Mouse (Mus musculus) hindbrain, embryonic 16.5 days (tissue): ENCODE measurements around the gene Zcwpw1. TPM values are rescaled to one million over a fixed set of nuclear protein-coding genes. Genes with fewer than 3 reads are reported as not detected.

Source experiments
- ATAC-seq: fragments of 200-750 bp; cut with Nextera tagmentation; 2 replicates; pipeline ENCODE4 v1.8.0; 2017; ENCODE audit warnings: moderate TSS enrichment, moderate library complexity
- H3K27ac ChIP-seq: fragments of 300-500 bp; sonication (generic); 2 replicates; pipeline ENCODE4 v1.5.1; 2014; ENCODE audit warnings: low read depth, mild to moderate bottlenecking, control low read depth, low read length, moderate library complexity
- H3K27me3 ChIP-seq: fragments of 300-500 bp; sonication (generic); replicated peaks from 2 replicates; pipeline ENCODE4 v1.6.1; 2014; ENCODE audit warnings: low read length; ENCODE audit not compliant: control insufficient read depth, insufficient read depth
- H3K36me3 ChIP-seq: fragments of 300-500 bp; sonication (generic); 2 replicates; pipeline ENCODE4 v1.6.1; 2014; ENCODE audit warnings: mild to moderate bottlenecking, low read length, moderate library complexity, mixed read lengths; ENCODE audit not compliant: control insufficient read depth, insufficient read depth
- H3K4me1 ChIP-seq: fragments of 300-500 bp; sonication (generic); 2 replicates; pipeline ENCODE4 v1.6.1; 2014; ENCODE audit warnings: low read depth, low read length; ENCODE audit not compliant: control insufficient read depth, insufficient read depth
- H3K4me2 ChIP-seq: fragments of 300-500 bp; sonication (generic); 2 replicates; pipeline ENCODE4 v1.6.1; 2014; ENCODE audit warnings: mild to moderate bottlenecking, low read length, control low read depth, moderate library complexity
- H3K4me3 ChIP-seq: fragments of 300-500 bp; sonication (generic); 2 replicates; pipeline ENCODE4 v1.5.1; 2014; ENCODE audit warnings: mild to moderate bottlenecking, low read length, control low read depth, moderate library complexity
- H3K9ac ChIP-seq: fragments of 300-500 bp; sonication (generic); 2 replicates; pipeline ENCODE4 v1.6.1; 2014; ENCODE audit warnings: low read depth, mild to moderate bottlenecking, control low read depth, low read length, moderate library complexity
- H3K9me3 ChIP-seq: fragments of 300-500 bp; sonication (generic); 2 replicates; pipeline ENCODE4 v1.6.1; 2014; ENCODE audit warnings: mild to moderate bottlenecking, low read length, moderate library complexity; ENCODE audit not compliant: control insufficient read depth
- WGBS: fragments of 180-500 bp; shearing (Covaris S2); extraction: QIAGEN DNeasy Blood & Tissue Kit; methylation state at CpG from one replicate; pipeline ENCODE4 v1.1.7; 2014; 5-methylcytosine and 5-hydroxymethylcytosine counted together
- polyA plus RNA-seq: library from polyadenylated mRNA; unstranded; fragments of >200 nt; fragmentation: Nextera tagmentation; extraction: Ambion mirVana; gene quantifications from 2 replicates; pipeline ENCODE4 v1.2.1, GENCODE M21; 2015

Zcwpw1 gene
- polyA plus RNA-seq, 1 experiment from 2014 or later = 11.2 TPM

DNA sequence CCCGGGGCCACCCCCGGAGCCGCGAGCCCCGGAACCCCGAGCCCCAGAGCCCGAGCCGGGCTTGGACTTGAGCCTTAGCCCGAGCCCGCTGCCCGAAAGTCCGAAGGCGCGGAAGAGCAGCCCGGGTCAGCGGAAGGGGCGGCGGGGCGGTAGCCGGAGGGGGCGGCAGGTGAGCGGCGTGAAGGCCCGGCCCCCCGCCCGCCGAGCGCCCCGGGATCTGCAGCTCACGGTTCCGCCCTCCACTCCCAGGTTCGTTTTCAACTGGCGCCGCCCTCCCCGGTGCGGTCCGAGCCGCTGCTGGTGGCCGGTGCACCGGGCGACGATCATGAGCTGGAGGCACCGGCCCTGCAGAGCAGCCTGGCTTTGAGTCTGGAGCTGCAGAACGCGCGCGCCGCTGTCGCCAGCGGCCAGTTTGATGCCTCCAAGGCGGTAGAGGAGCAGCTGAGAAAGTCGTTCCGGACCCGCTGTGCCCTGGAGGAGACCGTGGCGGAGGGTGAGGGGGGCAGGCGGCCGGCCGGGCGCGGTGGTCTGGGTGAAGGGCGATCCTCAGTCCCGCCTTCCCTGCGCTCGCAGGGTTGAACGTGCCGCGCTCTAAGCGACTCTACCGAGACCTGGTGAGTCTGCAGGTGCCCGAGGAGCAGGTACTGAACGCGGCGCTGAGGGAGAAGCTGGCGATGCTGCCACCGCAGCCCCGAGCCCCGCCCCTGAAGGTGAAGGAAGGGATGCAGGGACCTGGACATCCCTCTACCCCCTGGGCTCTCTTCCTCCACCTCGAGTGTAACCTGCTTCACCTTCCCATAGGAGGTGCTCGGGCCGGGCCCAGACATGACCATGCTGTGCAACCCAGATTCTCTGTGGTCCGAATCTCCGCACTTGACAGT, 8.3 kb upstream of the Zcwpw1 start:
- peak; percentile 15; the same call in 1 of the 2 replicates for ATAC-seq
- peaks cover 19% of the 10 kb centered on the region; the same call in 1 of the 2 replicates for H3K36me3 ChIP-seq
- WGBS = 1% methylated on average over 49 of the region's 83 CpGs
- peak overlapping the region; percentile 90 for H3K4me3 ChIP-seq
- peak overlapping the region; percentile 93 for H3K27ac ChIP-seq
- H3K4me2 ChIP-seq = peak overlapping the region; percentile 92
- no peaks in the 10 kb centered on the region for H3K27me3 ChIP-seq
- H3K9ac ChIP-seq = peak overlapping the region; percentile 97
- H3K9me3 ChIP-seq = no peaks in the 10 kb centered on the region
- peaks cover 30% of the 10 kb centered on the region for H3K4me1 ChIP-seq

DNA sequence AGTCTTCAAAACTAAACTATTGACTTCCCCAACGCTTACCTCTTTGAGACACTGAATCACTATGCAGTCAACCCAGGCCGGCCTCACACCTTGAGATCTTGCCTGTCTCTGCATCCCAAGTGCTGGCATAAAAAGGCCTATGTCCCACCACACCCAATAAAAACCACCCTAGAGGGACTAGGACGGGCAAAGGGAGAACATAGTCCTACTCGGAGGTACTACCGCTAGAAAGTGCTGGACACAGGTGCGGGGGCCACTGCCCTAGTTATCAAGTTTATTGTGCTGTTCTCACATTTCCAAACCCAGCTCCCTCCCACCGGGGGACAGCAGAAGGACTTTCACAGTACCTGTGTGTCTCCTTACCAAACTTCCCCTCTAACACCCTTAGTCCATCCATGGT, 5.9 kb upstream of the Zcwpw1 start:
- H3K4me1 ChIP-seq = peaks cover 40% of the 10 kb centered on the region
- no peak overlapping the region for H3K9ac ChIP-seq
- H3K9me3 ChIP-seq = no peaks in the 10 kb centered on the region
- no peak overlapping the region for H3K4me3 ChIP-seq
- ATAC-seq = no peak
- no peaks in the 10 kb centered on the region for H3K27me3 ChIP-seq
- 97% methylated on average over 7 of the region's 7 CpGs for WGBS
- H3K27ac ChIP-seq = no peak overlapping the region
- no peak overlapping the region for H3K4me2 ChIP-seq
- peaks cover 19% of the 10 kb centered on the region; the same call in 1 of the 2 replicates for H3K36me3 ChIP-seq

DNA sequence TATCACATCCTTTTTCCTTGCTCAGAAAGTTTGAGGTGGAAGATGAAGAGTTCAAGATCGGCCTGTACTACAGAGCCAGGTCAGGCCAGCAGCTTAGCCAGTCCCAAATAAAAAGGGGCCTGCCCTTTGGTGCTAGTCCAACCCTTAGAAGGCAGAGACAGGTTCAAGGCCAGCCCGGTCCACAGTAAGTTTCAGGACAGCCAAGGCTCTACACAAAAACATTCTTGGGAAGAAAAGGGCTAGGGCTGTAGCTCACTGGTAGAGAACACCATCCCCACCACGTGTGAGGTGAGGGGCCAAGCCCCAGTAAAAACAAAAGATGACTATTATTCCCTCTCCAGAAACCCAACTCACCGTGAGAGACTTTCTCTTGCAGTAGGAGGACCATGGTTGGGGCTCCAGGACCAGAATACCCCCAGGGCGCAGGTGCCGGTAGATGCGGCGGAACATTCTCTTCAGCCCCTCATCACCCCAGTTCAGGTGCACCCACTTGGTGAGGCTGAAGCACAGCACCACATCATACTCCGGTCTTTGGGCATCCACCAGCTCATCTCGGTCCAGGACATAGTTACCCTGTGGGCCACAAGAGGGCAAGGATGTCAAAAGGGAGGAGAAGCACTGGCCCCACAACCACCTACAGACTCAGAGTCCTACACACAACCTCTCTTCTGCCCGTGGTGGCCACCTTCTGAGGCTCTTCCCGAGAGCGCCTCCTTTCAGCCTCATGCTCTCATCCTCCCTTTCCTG, 4.6 kb upstream of the Zcwpw1 start:
- H3K9ac ChIP-seq = peak overlapping the region; percentile 40; the same call in 1 of the 2 replicates
- peak overlapping the region; percentile 73 for H3K4me2 ChIP-seq
- no peaks in the 10 kb centered on the region for H3K27me3 ChIP-seq
- WGBS = 81% methylated on average over 13 of the region's 13 CpGs
- H3K36me3 ChIP-seq = peaks cover 19% of the 10 kb centered on the region; the same call in 1 of the 2 replicates
- peak overlapping the region; percentile 77 for H3K4me3 ChIP-seq
- H3K4me1 ChIP-seq = peaks cover 42% of the 10 kb centered on the region
- H3K9me3 ChIP-seq = no peaks in the 10 kb centered on the region
- ATAC-seq = no peak
- H3K27ac ChIP-seq = no peak overlapping the region

DNA sequence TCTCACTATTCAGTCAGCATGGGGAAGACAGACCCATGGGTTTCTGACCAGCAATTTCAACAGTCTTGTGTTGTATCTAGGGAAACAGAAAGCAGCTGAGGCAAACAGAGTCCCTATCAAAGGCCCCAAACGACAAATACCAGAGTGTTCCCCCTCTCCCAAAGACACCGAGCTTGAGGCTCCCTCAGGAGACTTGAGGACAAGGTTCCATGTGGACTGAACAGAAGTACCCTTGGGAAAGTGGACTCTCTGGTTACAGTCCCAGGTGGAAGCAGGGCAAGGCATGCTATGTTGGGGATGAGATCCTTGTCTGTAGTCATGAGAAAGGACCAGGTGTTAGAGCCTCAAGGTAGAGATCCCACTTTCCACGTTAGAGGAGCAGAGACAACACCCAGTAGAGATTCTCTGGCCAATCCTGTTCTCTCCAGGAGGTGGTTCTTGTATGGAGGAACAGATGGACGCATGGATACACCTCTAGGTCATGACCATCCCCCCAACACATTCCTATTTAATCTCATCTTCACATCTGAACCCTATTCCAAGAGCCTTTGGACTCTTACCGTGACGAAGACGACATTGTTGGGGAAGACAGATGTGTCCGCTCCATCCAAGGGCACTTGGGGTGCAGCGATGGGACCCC, 3.6 kb upstream of the Zcwpw1 start:
- H3K27ac ChIP-seq = no peak overlapping the region
- H3K4me3 ChIP-seq = peak overlapping the region; percentile 77
- H3K4me1 ChIP-seq = peaks cover 45% of the 10 kb centered on the region
- no peaks in the 10 kb centered on the region for H3K9me3 ChIP-seq
- H3K4me2 ChIP-seq = peak overlapping the region; percentile 73
- 68% methylated on average over 9 of the region's 9 CpGs for WGBS
- peaks cover 19% of the 10 kb centered on the region; the same call in 1 of the 2 replicates for H3K36me3 ChIP-seq
- ATAC-seq = no peak
- H3K27me3 ChIP-seq = no peaks in the 10 kb centered on the region
- peak overlapping the region; percentile 2; the same call in 1 of the 2 replicates for H3K9ac ChIP-seq

DNA sequence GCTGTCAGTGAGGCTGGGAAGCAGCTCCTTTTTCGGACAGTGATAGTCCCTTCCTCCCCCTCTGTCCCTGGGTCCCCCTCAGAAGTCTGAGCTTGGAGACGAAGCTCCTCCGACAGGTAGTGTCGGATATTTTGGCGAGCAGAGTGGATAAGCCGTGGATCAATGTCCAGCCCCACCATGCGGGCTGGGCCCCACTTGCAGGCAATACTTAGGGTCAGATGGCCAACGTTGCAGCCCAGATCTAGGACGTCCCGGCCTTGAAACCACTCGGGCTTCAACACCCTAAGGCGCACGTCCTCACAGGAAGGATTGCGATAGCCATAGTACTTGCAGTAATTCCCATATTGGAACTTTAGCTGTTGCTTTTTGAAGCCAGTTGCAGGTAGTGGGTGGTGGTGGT, 3.1 kb upstream of the Zcwpw1 start:
- 79% methylated on average over 14 of the region's 14 CpGs for WGBS
- peaks cover 44% of the 10 kb centered on the region for H3K4me1 ChIP-seq
- H3K4me2 ChIP-seq = peak overlapping the region; percentile 73
- no peaks in the 10 kb centered on the region for H3K9me3 ChIP-seq
- H3K27ac ChIP-seq = no peak overlapping the region
- ATAC-seq = no peak
- H3K9ac ChIP-seq = peak overlapping the region; percentile 87
- H3K27me3 ChIP-seq = no peaks in the 10 kb centered on the region
- peaks cover 19% of the 10 kb centered on the region; the same call in 1 of the 2 replicates for H3K36me3 ChIP-seq
- H3K4me3 ChIP-seq = peak overlapping the region; percentile 77

DNA sequence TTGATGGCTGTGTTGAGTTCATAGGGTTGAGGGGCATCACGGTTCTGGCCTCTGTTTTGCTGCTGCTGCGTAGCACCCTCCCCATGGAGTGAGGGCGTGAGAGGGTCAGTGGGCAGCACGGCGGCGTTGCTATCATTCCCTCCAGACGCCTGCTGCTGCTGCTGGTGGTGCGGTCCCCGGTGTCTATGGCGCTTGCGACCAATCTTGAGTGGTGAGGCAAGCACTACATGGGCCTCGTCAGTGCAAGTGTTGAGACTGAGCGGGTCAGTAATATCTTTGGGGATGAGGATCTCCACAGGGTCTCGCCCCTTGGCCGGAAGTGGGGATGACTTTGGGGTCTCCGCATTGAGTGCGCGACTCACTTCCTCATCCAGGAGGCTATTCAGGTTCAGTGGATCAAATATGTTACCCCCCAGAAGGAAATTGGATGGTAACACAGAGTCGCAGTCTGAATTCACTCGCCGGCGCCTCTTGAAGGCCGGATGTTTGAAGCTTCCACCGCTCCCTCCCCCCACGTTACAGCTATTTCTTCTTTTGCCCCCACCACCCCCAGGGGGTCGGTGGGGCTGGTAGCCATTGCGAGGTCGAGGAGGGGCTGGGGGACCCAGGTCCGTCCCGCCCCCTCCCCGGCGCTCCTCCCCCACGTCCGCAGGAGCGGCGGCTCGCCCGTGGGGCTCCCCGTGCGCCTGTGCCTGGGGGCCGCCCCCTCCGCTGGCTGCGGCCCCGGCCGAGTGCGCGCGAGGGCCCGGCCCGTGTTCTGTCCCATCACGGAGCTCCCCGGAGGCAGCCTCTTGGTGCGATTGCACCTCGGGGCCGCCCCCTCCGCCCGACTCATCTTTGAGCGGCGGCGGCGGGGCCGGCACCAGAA, 2.2 kb upstream of the Zcwpw1 start:
- Histone ChIP-seq H3K4me3 (peak overlapping the region; percentile 77), H3K4me1 (peaks cover 36% of the 10 kb centered on the region), H3K36me3 (peaks cover 19% of the 10 kb centered on the region; the same call in 1 of the 2 replicates), H3K27me3 (no peaks in the 10 kb centered on the region), H3K9ac (peak overlapping the region; percentile 87), H3K4me2 (peak overlapping the region; percentile 73), H3K9me3 (no peaks in the 10 kb centered on the region), H3K27ac (peak overlapping the region; percentile 99)
- peak; percentile 12 for ATAC-seq
- 2% methylated on average over 51 of the region's 62 CpGs for WGBS

DNA sequence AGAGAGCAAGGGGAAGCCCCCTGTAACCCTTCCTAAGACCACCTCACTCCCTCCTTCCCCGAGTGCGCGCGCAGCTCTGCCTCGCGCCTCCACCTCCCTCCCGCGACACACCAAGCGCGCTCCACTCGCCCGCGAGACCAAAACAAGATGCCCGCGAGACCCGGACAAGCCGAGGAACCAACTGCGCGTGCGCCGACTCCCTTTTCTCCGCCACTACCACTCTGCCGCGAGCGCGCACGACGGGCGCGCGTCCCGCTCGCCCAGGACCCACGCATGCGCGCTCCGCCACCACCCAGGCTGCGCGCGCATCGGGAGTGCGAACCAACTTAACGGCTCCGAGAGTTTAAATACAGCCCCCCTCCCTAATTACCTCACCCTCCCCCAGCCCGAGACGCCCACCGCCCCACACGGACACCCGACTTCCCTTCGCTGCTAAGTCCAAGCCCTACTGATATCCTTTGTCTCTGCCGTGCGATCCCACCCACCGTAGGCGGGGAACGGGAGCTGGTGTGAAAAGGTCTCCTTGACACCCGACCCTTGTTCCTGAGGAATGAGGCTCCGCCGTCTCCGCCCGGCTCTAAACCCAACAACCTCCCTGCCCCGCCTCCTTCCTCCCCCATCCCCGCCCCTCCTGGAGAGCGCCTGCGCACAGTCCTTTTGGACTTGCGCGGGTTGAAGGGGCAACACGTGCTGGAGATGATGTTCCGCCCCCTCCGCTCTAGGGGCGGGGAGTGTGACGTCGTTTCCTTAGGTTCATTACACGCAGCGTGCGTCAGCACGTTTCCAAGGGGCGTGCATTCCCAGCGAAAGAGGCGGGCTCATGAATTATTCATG, 1.3 kb upstream of the Zcwpw1 start:
- peak; percentile 88 for ATAC-seq
- Histone ChIP-seq H3K4me2 (peak overlapping the region; percentile 73), H3K4me3 (peak overlapping the region; percentile 77), H3K9ac (peak overlapping the region; percentile 87), H3K27me3 (no peaks in the 10 kb centered on the region), H3K9me3 (no peaks in the 10 kb centered on the region), H3K36me3 (peaks cover 15% of the 10 kb centered on the region; the same call in 1 of the 2 replicates), H3K27ac (peak overlapping the region; percentile 99), H3K4me1 (peaks cover 36% of the 10 kb centered on the region)
- WGBS = under 1% methylated on average over 79 of the region's 79 CpGs
